Mouse (Mus musculus): ENCODE data around the gene Afap1. TPM values are rescaled to one million over a fixed set of nuclear protein-coding genes. Genes with fewer than 3 reads are reported as not detected.

The Afap1 gene
- total and polyA plus RNA-seq, 3 experiments: 0.03 to 0.04 TPM; not detected in 1

GRCm38 (mm10) chr5:36033531-36034426 is 140.7 kb downstream of the Afap1 start:
- TF ChIP-seq RAD21 (IDR thresholded peaks at IDR 0.05; ENCODE audit: low read depth, low read length): peak; percentile 30
- TF ChIP-seq CTCF (IDR thresholded peaks at IDR 0.05 in 2 of 3, conservative IDR thresholded peaks at IDR 0.05 in 1 of 3; ENCODE audit: control insufficient read depth in 1 of 3, insufficient read depth in 1 of 3, low read depth in 2 of 3, low read length in 3 of 3, poor library complexity in 1 of 3, severe bottlenecking in 1 of 3): peak in 2 of 3 experiments; percentile 14 to 32; a peak in 4 of 6 replicates
- no peak for TF ChIP-seq CHD2 (IDR thresholded peaks at IDR 0.05; ENCODE audit: low read length)
- no peak for TF ChIP-seq ZC3H11A (IDR thresholded peaks at IDR 0.05; ENCODE audit: low read depth, low read length)
- Histone ChIP-seq H3K4me3 (ENCODE audit: control insufficient read depth in 1 of 2, insufficient read depth in 1 of 2, low read depth in 2 of 2, low read length in 2 of 2) (no peak overlapping the region), H3K27me3 (ENCODE audit: control insufficient read depth in 1 of 2, insufficient read depth in 2 of 2, low read length in 2 of 2) (no peaks in the 10 kb centered on the region), H3K4me1 (ENCODE audit: control insufficient read depth in 1 of 2, insufficient read depth in 2 of 2, low read length in 2 of 2) (no peaks in the 10 kb centered on the region), H3K79me2 (ENCODE audit: control insufficient read depth, insufficient read depth, low read length, poor library complexity) (no peaks in the 10 kb centered on the region), H3K9ac (ENCODE audit: control insufficient read depth, low read depth, low read length, poor library complexity, severe bottlenecking) (no peak overlapping the region), H3K36me3 (ENCODE audit: control insufficient read depth in 1 of 2, insufficient read depth in 2 of 2, low read length in 2 of 2) (no peaks in the 10 kb centered on the region), H3K9me3 (replicated peaks; ENCODE audit: insufficient read depth, low read length) (no peaks in the 10 kb centered on the region), H3K27ac (ENCODE audit: control insufficient read depth, low read depth, low read length) (no peak overlapping the region)
- DNase-seq (ENCODE audit: low read depth, low spot score): peak; percentile 5

DNA sequence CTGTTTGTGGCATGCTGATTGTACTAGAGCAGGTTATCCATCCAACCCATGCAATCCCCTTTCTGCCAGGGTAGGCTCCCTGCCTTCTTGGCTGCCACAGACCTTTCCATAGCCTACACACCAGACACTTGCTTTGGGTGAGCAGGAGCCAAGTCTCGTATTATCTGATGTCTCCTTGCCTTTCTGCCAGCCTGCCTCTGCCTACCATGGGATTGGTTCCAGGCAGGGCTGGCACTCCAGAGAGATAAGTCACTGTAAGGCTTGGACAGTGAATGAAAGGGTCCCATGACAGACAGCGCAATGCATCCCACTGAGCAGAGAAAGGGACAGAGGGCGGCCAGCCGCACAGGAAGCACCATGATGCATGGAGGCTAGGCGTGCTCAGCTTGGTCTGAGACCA is 146.5 kb downstream of the Afap1 start:
- no peak for DNase-seq (ENCODE audit: low read depth, low spot score)
- Histone ChIP-seq H3K4me3 (ENCODE audit: control insufficient read depth in 1 of 2, insufficient read depth in 1 of 2, low read depth in 2 of 2, low read length in 2 of 2) (no peak overlapping the region), H3K36me3 (ENCODE audit: control insufficient read depth in 1 of 2, insufficient read depth in 2 of 2, low read length in 2 of 2) (no peaks in the 10 kb centered on the region), H3K9ac (ENCODE audit: control insufficient read depth, low read depth, low read length, poor library complexity, severe bottlenecking) (no peak overlapping the region), H3K27me3 (ENCODE audit: control insufficient read depth in 1 of 2, insufficient read depth in 2 of 2, low read length in 2 of 2) (no peaks in the 10 kb centered on the region), H3K9me3 (replicated peaks; ENCODE audit: insufficient read depth, low read length) (no peaks in the 10 kb centered on the region), H3K79me2 (ENCODE audit: control insufficient read depth, insufficient read depth, low read length, poor library complexity) (no peaks in the 10 kb centered on the region), H3K4me1 (ENCODE audit: control insufficient read depth in 1 of 2, insufficient read depth in 2 of 2, low read length in 2 of 2) (no peaks in the 10 kb centered on the region), H3K27ac (ENCODE audit: control insufficient read depth, low read depth, low read length) (no peak overlapping the region)
- no peak for TF ChIP-seq POLR2A (IDR thresholded peaks at IDR 0.05; ENCODE audit: control insufficient read depth in 1 of 2, insufficient read depth in 1 of 2, low read depth in 1 of 2, low read length in 2 of 2, poor library complexity in 1 of 2)
- no peak for TF ChIP-seq ZC3H11A (IDR thresholded peaks at IDR 0.05; ENCODE audit: low read depth, low read length)
- TF ChIP-seq RCOR1 (IDR thresholded peaks at IDR 0.05; ENCODE audit: low read depth, low read length): no peak
- TF ChIP-seq CTCF (IDR thresholded peaks at IDR 0.05 in 2 of 3, conservative IDR thresholded peaks at IDR 0.05 in 1 of 3; ENCODE audit: control insufficient read depth in 1 of 3, insufficient read depth in 1 of 3, low read depth in 2 of 3, low read length in 3 of 3, poor library complexity in 1 of 3, severe bottlenecking in 1 of 3): no peak
- no peak for TF ChIP-seq POLR2AphosphoS5 (IDR thresholded peaks at IDR 0.05; ENCODE audit: borderline replicate concordance, low read depth, low read length)

DNA sequence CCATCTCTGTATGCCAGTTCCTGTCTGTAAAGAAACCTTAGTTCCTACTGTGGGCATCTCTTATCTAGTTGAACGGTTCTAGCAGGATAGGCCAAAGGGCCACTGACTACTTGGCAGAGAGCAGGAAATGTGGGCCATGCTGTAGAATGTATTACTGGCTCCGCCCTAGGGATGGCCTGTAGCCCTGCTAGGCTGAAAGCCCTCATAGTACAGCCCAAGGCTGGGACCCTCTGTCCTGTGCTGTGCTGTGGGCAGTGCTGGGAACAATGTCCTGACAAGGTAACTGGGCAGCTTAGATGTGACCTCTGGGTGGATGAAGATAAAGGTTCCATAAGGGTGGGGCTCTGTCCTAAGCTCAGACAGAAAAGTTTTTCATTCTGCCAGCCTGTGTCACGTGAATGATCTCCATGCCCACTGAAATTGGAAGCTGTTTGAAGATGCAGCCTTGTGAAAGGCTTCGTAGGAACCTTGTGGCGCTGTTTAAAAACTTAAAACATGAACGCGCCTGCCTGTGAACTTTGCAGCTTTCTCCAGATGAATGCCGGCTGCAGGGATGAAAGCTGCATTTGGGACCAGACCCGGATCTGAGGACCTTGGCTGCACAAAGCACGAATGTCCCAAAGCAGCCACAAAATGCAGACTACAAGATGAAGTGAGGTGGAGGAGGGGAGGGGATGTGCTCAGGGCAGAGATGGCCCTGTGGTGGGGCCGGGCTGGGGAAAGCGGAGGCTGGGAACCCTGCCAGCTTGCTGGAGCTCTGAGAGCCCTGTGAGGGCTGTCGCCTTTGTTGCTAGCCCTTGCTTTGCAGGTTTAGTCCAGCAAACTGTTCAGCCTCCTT is 147.5 kb downstream of the Afap1 start:
- H3K36me3 ChIP-seq (ENCODE audit: control insufficient read depth in 1 of 2, insufficient read depth in 2 of 2, low read length in 2 of 2): no peaks in the 10 kb centered on the region
- H3K27ac ChIP-seq (ENCODE audit: control insufficient read depth, low read depth, low read length): no peak overlapping the region
- no peak overlapping the region for H3K9ac ChIP-seq (ENCODE audit: control insufficient read depth, low read depth, low read length, poor library complexity, severe bottlenecking)
- no peaks in the 10 kb centered on the region for H3K9me3 ChIP-seq (replicated peaks; ENCODE audit: insufficient read depth, low read length)
- no peak for DNase-seq (ENCODE audit: low read depth, low spot score)
- H3K79me2 ChIP-seq (ENCODE audit: control insufficient read depth, insufficient read depth, low read length, poor library complexity): no peaks in the 10 kb centered on the region
- H3K4me3 ChIP-seq (ENCODE audit: control insufficient read depth in 1 of 2, insufficient read depth in 1 of 2, low read depth in 2 of 2, low read length in 2 of 2): no peak overlapping the region
- H3K27me3 ChIP-seq (ENCODE audit: control insufficient read depth in 1 of 2, insufficient read depth in 2 of 2, low read length in 2 of 2): no peaks in the 10 kb centered on the region
- H3K4me1 ChIP-seq (ENCODE audit: control insufficient read depth in 1 of 2, insufficient read depth in 2 of 2, low read length in 2 of 2): no peaks in the 10 kb centered on the region
- TF ChIP-seq USF2 (IDR thresholded peaks at IDR 0.05; ENCODE audit: borderline replicate concordance in 1 of 2, insufficient read depth in 1 of 2, low read depth in 1 of 2, low read length in 2 of 2) (no peak), NRF1 (IDR thresholded peaks at IDR 0.05; ENCODE audit: insufficient read depth, low read depth, low read length, poor library complexity, severe bottlenecking) (no peak), USF1 (IDR thresholded peaks at IDR 0.05; ENCODE audit: low read depth, low read length) (no peak), TCF12 (IDR thresholded peaks at IDR 0.05; ENCODE audit: low read depth, low read length) (no peak), ZMIZ1 (IDR thresholded peaks at IDR 0.05; ENCODE audit: low read depth, low read length) (no peak), ZC3H11A (IDR thresholded peaks at IDR 0.05; ENCODE audit: low read depth, low read length) (no peak), BHLHE40 (IDR thresholded peaks at IDR 0.05; ENCODE audit: borderline replicate concordance, low read depth, low read length) (no peak), KAT2A (conservative IDR thresholded peaks at IDR 0.05; ENCODE audit: low read depth, low read length) (no peak), UBTF (IDR thresholded peaks at IDR 0.05; ENCODE audit: borderline replicate concordance, insufficient read depth, low read depth, low read length) (no peak), POLR2AphosphoS2 (IDR thresholded peaks at IDR 0.05; ENCODE audit: low read length) (no peak), GATA1 (IDR thresholded peaks at IDR 0.05; ENCODE audit: low read depth, low read length) (no peak), CHD1 (IDR thresholded peaks at IDR 0.05; ENCODE audit: low read depth, low read length) (no peak), CHD2 (IDR thresholded peaks at IDR 0.05; ENCODE audit: low read length) (no peak), RCOR1 (IDR thresholded peaks at IDR 0.05; ENCODE audit: low read depth, low read length) (no peak), POLR2A (IDR thresholded peaks at IDR 0.05; ENCODE audit: control insufficient read depth in 1 of 2, insufficient read depth in 1 of 2, low read depth in 1 of 2, low read length in 2 of 2, poor library complexity in 1 of 2) (no peak), MYC (IDR thresholded peaks at IDR 0.05; ENCODE audit: low read depth, low read length) (no peak), POLR2AphosphoS5 (IDR thresholded peaks at IDR 0.05; ENCODE audit: borderline replicate concordance, low read depth, low read length) (no peak)
